Mouse (Mus musculus) liver, adult 2 months (tissue): ENCODE results near the gene Zfp800.

Experiments used
- CTCF ChIP-seq: fragments of 200-500 bp; IDR thresholded peaks from 2 replicates; pipeline ENCODE4 v1.5.1; 2011; ENCODE audit warnings: low read depth, low read length, control low read depth
- POLR2A ChIP-seq: fragments of 200-500 bp; IDR thresholded peaks from 2 replicates; pipeline ENCODE4 v1.6.1; 2011; ENCODE audit warnings: low read length, control low read depth; ENCODE audit not compliant: insufficient read depth; ENCODE audit errors: extremely low read depth

DNA sequence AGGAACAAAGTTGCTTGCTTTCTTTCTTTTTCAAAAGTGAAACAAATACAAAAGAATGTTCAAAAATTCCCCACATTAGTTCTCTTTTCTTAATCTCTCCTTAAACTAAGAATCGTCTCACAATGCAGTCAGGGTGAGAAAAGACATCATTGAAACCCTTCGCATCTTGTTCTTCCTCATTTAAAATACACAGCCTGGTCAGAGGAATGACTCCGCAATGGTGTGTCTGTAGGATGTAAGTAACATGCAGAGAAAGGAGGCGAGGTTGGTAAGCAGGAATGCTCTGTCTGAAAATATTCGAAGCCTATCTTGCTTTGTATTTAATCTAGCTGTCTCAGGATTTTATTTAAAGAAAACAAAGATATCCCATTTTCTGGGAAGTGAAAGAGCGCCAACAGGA, 105.0 kb downstream of the Zfp800 start:
- no peak for TF ChIP-seq POLR2A
- no peak for TF ChIP-seq CTCF
